Mouse (Mus musculus): ENCODE data around the gene Ccl22. TPM values are rescaled to one million over a fixed set of nuclear protein-coding genes. Genes with fewer than 3 reads are reported as not detected.

The Ccl22 gene
- polyA plus RNA-seq, 1 experiment from 2014 or later, result not detected

DNA sequence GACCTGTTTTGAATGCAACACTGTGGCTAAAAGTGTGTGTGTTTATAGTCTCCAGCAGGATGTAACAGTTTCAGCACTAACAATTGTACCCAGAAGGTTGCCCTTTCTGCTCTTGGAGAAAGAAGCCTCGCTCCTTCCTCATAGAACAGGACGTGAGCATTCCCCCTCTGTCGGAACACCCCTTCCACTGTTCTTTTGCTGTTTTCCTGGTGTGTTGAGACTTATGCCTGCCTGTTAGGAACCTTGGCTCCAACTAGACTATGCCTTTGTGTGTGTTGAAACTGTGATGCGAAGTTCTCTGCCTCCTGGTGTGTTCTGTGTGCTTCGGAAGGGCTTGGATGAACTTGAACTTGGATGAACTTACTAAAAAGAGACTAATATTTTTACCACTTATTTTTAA is 19.4 kb upstream of the Ccl22 start:
- no peaks in the 10 kb centered on the region for H3K4me1 ChIP-seq (replicated peaks; ENCODE audit: control insufficient read depth, insufficient read depth, low read length)
- no peaks in the 10 kb centered on the region for H3K9me3 ChIP-seq (ENCODE audit: control insufficient read depth, low read length)
- H3K4me2 ChIP-seq (replicated peaks), result no peak overlapping the region
- no peak overlapping the region for H3K27ac ChIP-seq
- H3K9ac ChIP-seq, result no peak overlapping the region
- DNase-seq (ENCODE audit: low spot score) (no peak), ATAC-seq (ENCODE audit: low FRiP score) (no peak)
- 86% methylated on average over 5 of the region's 5 CpGs for WGBS
- H3K36me3 ChIP-seq (replicated peaks; ENCODE audit: control insufficient read depth, insufficient read depth), result no peaks in the 10 kb centered on the region
- H3K27me3 ChIP-seq (ENCODE audit: control insufficient read depth, insufficient read depth, low read length), result no peaks in the 10 kb centered on the region
- H3K4me3 ChIP-seq (replicated peaks; ENCODE audit: low read length), result no peak overlapping the region

DNA sequence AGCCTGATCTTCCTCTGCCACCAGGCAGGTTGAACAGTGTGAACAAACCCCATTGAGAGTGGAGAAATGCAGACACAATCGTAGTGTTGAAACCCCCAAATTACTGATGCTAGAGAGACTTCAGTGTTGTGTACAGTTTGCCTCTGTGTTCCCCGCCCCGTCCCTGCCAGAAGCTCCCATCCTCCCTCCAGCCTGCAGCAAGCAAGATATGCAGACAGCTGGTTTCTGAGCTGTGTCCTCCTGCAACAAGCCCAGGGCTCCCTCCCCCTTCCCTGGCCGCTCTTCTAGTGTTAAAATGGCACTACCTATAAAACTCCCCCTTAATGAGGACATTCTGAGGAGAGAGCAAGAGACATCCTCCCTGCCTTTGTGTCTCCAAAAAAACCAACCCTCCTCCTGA is 16.1 kb upstream of the Ccl22 start:
- Histone ChIP-seq H3K27me3 (ENCODE audit: control insufficient read depth, insufficient read depth, low read length) (no peaks in the 10 kb centered on the region), H3K4me1 (replicated peaks; ENCODE audit: control insufficient read depth, insufficient read depth, low read length) (no peaks in the 10 kb centered on the region), H3K9me3 (ENCODE audit: control insufficient read depth, low read length) (no peaks in the 10 kb centered on the region), H3K4me2 (replicated peaks) (no peak overlapping the region), H3K36me3 (replicated peaks; ENCODE audit: control insufficient read depth, insufficient read depth) (no peaks in the 10 kb centered on the region), H3K9ac (no peak overlapping the region), H3K4me3 (replicated peaks; ENCODE audit: low read length) (no peak overlapping the region), H3K27ac (no peak overlapping the region)
- ATAC-seq (ENCODE audit: low FRiP score) (no peak), DNase-seq (ENCODE audit: low spot score) (no peak)
- WGBS, result 81% methylated on average over 4 of the region's 4 CpGs

DNA sequence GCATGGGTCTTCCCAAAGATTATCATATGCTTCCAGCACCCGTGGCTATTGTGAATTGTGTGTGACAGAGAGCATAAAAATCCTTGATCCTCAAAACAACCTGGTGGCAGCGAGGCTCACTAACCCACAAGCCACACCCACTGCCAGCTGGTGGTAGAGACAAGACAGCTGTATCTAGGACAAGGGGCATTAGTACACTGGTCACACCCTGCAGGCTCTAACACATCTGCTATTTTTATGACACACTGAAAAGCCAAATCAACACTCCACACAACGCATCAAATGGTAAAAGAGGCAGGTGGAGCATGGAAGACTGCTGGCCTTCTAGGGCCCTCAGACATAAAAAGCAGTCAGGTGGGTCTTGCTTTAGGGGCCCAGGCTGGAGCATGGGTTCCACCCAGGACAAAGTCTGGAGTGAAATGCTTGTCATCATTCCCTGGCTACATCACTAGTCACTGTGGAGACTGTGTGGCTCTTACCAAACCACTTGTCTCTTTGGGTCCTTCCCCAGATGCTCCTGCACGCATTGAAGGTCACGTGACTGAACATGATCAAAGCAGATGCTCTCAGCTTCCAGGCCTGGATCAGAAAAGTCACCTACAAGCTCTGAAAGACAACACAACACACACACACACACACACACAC is 11.4 kb upstream of the Ccl22 start:
- H3K27ac ChIP-seq, result no peak overlapping the region
- H3K36me3 ChIP-seq (replicated peaks; ENCODE audit: control insufficient read depth, insufficient read depth), result no peaks in the 10 kb centered on the region
- no peaks in the 10 kb centered on the region for H3K9me3 ChIP-seq (ENCODE audit: control insufficient read depth, low read length)
- no peaks in the 10 kb centered on the region for H3K27me3 ChIP-seq (ENCODE audit: control insufficient read depth, insufficient read depth, low read length)
- ATAC-seq (ENCODE audit: low FRiP score), result no peak
- no peak for DNase-seq (ENCODE audit: low spot score)
- no peak overlapping the region for H3K4me3 ChIP-seq (replicated peaks; ENCODE audit: low read length)
- no peaks in the 10 kb centered on the region for H3K4me1 ChIP-seq (replicated peaks; ENCODE audit: control insufficient read depth, insufficient read depth, low read length)
- H3K4me2 ChIP-seq (replicated peaks), result no peak overlapping the region
- H3K9ac ChIP-seq, result no peak overlapping the region
- WGBS, result 69% methylated on average over 5 of the region's 5 CpGs

DNA sequence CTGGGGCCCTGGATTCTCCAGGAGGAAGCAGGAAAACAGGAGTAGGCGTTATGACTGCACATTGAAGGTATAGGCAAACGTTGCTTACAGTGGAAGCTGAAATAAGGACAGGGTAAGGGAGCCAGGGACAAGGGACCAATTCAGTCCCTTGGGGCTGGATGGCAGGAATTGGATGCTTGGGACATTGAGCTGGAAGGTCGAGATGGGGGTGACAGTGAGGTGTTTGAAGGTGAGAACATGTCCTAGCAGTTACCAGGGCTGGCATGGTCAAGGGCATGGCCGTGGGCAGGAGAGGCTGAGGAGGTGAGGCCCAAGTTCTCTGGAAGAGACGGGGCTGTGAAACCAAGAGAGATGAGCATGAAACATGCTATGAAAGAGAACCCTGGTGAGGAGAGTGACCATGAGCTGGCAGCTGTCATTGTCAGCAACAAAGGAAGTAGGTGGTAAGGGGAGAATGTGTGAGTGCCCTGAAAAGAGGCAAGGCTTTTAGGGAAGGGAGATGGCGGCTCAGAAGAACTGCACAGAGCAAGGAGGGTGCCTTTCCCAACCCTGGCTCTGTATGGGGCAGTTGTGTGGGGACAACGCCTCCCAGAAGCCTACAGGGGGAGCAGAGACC is 10.5 kb upstream of the Ccl22 start:
- H3K36me3 ChIP-seq (replicated peaks; ENCODE audit: control insufficient read depth, insufficient read depth), result no peaks in the 10 kb centered on the region
- H3K4me3 ChIP-seq (replicated peaks; ENCODE audit: low read length), result no peak overlapping the region
- no peak overlapping the region for H3K27ac ChIP-seq
- WGBS, result 74% methylated on average over 7 of the region's 7 CpGs
- no peaks in the 10 kb centered on the region for H3K4me1 ChIP-seq (replicated peaks; ENCODE audit: control insufficient read depth, insufficient read depth, low read length)
- no peaks in the 10 kb centered on the region for H3K9me3 ChIP-seq (ENCODE audit: control insufficient read depth, low read length)
- DNase-seq (ENCODE audit: low spot score), result no peak
- ATAC-seq (ENCODE audit: low FRiP score), result no peak
- H3K9ac ChIP-seq, result no peak overlapping the region
- H3K4me2 ChIP-seq (replicated peaks), result no peak overlapping the region
- H3K27me3 ChIP-seq (ENCODE audit: control insufficient read depth, insufficient read depth, low read length), result no peaks in the 10 kb centered on the region

DNA sequence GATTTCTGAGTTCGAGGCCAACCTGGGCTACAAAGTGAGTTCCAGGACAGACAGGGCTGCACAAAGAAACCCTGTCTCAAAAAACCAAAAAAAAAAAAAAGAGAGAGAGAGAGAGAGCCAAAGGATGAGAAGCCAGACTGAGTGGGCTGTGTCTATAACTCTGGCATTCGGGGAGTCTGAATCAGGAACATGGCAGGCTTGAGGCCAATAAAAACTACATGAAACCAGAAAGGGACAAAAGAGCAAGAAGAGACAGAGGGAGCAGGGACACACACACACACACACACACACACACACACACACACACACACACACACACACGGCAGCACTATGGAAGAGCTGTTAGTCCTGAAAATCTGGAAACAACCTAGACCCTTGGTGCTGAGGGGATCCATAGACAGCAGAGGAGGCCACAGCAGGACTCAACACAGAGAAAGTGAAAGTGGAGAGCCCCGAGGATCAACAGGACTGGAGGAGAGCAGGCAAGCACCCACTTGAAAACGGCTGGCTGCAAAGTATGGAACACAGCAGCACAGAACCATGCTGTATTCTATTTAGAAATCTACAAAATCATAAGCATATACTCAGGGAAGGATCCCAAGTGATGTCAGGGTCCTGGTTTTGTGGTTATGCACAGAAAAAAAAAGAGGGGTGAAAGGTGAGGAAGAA is 9.8 kb upstream of the Ccl22 start:
- H3K4me3 ChIP-seq (replicated peaks; ENCODE audit: low read length), result no peak overlapping the region
- WGBS, result 88% methylated on average over 5 of the region's 5 CpGs
- H3K9me3 ChIP-seq (ENCODE audit: control insufficient read depth, low read length), result no peaks in the 10 kb centered on the region
- H3K4me2 ChIP-seq (replicated peaks), result no peak overlapping the region
- no peaks in the 10 kb centered on the region for H3K27me3 ChIP-seq (ENCODE audit: control insufficient read depth, insufficient read depth, low read length)
- H3K9ac ChIP-seq, result no peak overlapping the region
- no peak overlapping the region for H3K27ac ChIP-seq
- H3K4me1 ChIP-seq (replicated peaks; ENCODE audit: control insufficient read depth, insufficient read depth, low read length), result no peaks in the 10 kb centered on the region
- DNase-seq (ENCODE audit: low spot score) (no peak), ATAC-seq (ENCODE audit: low FRiP score) (no peak)
- H3K36me3 ChIP-seq (replicated peaks; ENCODE audit: control insufficient read depth, insufficient read depth), result no peaks in the 10 kb centered on the region

DNA sequence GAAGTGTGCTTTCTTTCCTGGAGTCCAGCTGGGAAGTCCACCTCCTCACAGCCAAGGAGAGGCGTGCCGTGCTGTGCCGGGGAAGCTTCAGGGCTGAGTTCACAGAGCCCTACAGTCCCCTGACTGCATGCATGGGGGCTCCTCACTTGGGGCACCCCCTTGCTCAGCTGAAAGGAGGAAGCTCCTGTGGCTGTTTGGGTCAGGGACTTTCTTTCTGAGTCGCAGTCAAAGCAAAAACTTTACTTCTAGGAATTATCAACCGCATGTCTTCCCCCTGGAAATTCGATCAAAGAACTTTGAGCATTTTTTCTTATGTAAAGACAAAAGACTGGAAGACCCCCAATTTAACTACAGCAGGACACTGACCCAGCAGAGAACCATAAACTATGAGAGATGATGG is 5.6 kb upstream of the Ccl22 start:
- DNase-seq (ENCODE audit: low spot score), result no peak
- H3K4me1 ChIP-seq (replicated peaks; ENCODE audit: control insufficient read depth, insufficient read depth, low read length), result no peaks in the 10 kb centered on the region
- 87% methylated on average over 6 of the region's 6 CpGs for WGBS
- H3K4me3 ChIP-seq (replicated peaks; ENCODE audit: low read length), result no peak overlapping the region
- no peak overlapping the region for H3K27ac ChIP-seq
- no peak overlapping the region for H3K9ac ChIP-seq
- H3K9me3 ChIP-seq (ENCODE audit: control insufficient read depth, low read length), result no peaks in the 10 kb centered on the region
- no peaks in the 10 kb centered on the region for H3K27me3 ChIP-seq (ENCODE audit: control insufficient read depth, insufficient read depth, low read length)
- H3K4me2 ChIP-seq (replicated peaks), result no peak overlapping the region
- no peaks in the 10 kb centered on the region for H3K36me3 ChIP-seq (replicated peaks; ENCODE audit: control insufficient read depth, insufficient read depth)
- no peak for ATAC-seq (ENCODE audit: low FRiP score)

DNA sequence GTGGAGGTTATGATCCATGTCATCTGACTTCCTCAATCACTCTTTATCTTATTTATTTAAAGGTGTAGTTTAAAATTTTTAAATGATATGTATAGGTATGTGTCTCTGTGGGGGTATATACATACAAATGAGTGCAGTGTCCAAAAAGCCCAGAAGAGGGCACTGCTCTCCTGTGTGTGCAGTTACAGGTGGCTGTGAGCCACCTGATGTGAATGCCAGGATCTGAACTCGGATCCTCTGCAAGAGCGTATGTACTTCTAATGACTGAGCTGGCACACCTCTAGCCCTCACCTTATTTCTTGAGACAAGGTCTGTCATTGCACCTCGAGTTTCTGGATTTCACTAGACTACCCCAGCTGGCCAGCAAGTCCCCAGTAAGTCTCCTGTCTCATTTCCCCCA is 4.8 kb upstream of the Ccl22 start:
- WGBS, result 92% methylated on average over 3 of the region's 3 CpGs
- DNase-seq (ENCODE audit: low spot score) (no peak), ATAC-seq (ENCODE audit: low FRiP score) (no peak)
- Histone ChIP-seq H3K36me3 (replicated peaks; ENCODE audit: control insufficient read depth, insufficient read depth) (no peaks in the 10 kb centered on the region), H3K4me3 (replicated peaks; ENCODE audit: low read length) (no peak overlapping the region), H3K27me3 (ENCODE audit: control insufficient read depth, insufficient read depth, low read length) (no peaks in the 10 kb centered on the region), H3K4me2 (replicated peaks) (no peak overlapping the region), H3K9me3 (ENCODE audit: control insufficient read depth, low read length) (no peaks in the 10 kb centered on the region), H3K4me1 (replicated peaks; ENCODE audit: control insufficient read depth, insufficient read depth, low read length) (no peaks in the 10 kb centered on the region), H3K9ac (no peak overlapping the region), H3K27ac (no peak overlapping the region)

DNA sequence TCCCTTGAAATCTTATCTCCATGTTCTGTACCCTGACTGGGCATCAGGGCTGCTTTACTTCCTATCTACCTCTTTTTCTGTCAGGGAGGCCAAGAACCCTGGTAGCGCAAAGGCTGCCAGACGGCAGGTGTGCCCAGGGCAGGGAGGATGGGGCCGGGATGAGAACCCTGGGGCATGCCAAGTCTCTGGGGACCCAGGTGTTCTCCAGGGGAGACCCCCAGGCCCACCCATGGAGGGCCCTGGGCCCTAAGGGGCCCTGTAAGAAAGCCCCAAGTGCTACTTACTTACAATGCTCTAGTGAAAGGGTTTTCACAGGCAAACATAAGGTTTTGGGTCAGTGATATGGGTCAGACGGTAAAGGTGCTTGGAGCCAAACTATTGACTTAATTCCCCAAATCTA is 3.7 kb upstream of the Ccl22 start:
- H3K9me3 ChIP-seq (ENCODE audit: control insufficient read depth, low read length), result no peaks in the 10 kb centered on the region
- H3K4me2 ChIP-seq (replicated peaks), result no peak overlapping the region
- DNase-seq (ENCODE audit: low spot score), result no peak
- H3K27ac ChIP-seq, result no peak overlapping the region
- H3K36me3 ChIP-seq (replicated peaks; ENCODE audit: control insufficient read depth, insufficient read depth), result no peaks in the 10 kb centered on the region
- no peak overlapping the region for H3K9ac ChIP-seq
- ATAC-seq (ENCODE audit: low FRiP score), result no peak
- 94% methylated on average over 4 of the region's 4 CpGs for WGBS
- no peak overlapping the region for H3K4me3 ChIP-seq (replicated peaks; ENCODE audit: low read length)
- no peaks in the 10 kb centered on the region; the same call in 1 of the 2 replicates for H3K27me3 ChIP-seq (ENCODE audit: control insufficient read depth, insufficient read depth, low read length)
- H3K4me1 ChIP-seq (replicated peaks; ENCODE audit: control insufficient read depth, insufficient read depth, low read length), result no peaks in the 10 kb centered on the region

DNA sequence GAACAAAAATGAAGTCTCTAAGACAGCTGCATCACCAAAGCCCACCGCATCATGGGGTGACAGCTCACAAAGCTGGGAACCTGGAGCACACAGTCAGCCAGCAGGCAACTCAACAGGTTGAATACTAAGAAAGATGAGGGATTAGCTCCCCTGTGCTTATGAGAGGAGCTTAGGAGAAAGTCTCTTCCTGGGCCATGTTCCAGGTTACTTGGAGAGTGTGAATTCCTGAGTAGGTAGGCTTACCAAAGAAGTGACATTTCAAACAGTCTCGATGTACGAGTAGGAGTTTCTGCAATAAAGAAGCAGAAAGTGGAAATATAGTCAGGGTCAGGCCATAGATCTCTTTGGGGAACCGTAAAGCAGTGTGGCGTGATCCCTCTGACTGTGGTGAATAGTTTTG is 906 bp upstream of the Ccl22 start:
- no peak for ATAC-seq (ENCODE audit: low FRiP score)
- no peaks in the 10 kb centered on the region; the same call in 1 of the 2 replicates for H3K27me3 ChIP-seq (ENCODE audit: control insufficient read depth, insufficient read depth, low read length)
- H3K27ac ChIP-seq, result no peak overlapping the region
- no peaks in the 10 kb centered on the region for H3K4me1 ChIP-seq (replicated peaks; ENCODE audit: control insufficient read depth, insufficient read depth, low read length)
- H3K9ac ChIP-seq, result no peak overlapping the region
- H3K9me3 ChIP-seq (ENCODE audit: control insufficient read depth, low read length), result no peaks in the 10 kb centered on the region
- no peak overlapping the region for H3K4me2 ChIP-seq (replicated peaks)
- DNase-seq (ENCODE audit: low spot score), result no peak
- WGBS, result 88% methylated on average over 5 of the region's 5 CpGs
- no peaks in the 10 kb centered on the region for H3K36me3 ChIP-seq (replicated peaks; ENCODE audit: control insufficient read depth, insufficient read depth)
- H3K4me3 ChIP-seq (replicated peaks; ENCODE audit: low read length), result no peak overlapping the region

All from hindbrain, embryonic 14.5 days (tissue).